Mouse (Mus musculus) embryonic fibroblast, embryonic 13.5 days (primary cell): ENCODE data around the gene Spata13.

Source experiments
- CTCF ChIP-seq: IDR thresholded peaks from 2 replicates; pipeline ENCODE4 v1.5.1; 2011; ENCODE audit warnings: mild to moderate bottlenecking, control low read depth, low read length, moderate library complexity, borderline replicate concordance; ENCODE audit not compliant: insufficient read depth
- POLR2A ChIP-seq: IDR thresholded peaks from 2 replicates; pipeline ENCODE4 v1.6.1; 2011; ENCODE audit warnings: low read depth, mild to moderate bottlenecking, control low read depth, low read length, moderate library complexity

DNA sequence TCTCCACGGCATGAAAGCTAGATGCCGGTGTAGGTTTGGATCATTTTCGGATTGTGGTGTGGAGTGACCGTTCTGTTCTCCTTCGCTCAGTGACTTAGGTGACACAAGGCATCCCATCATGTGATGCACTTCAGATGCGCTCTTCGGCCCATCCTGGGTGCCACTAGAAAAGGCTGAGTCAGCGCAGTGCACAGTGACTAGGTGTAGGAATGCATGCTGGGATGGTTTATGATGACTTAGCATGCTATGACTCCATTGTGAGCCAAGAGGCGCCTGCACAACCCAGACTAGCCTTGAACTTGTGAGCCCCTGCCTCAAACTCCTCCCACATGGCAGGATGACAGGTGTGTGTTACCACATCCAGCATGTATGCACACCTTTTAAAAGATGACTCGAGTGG lies 112.3 kb downstream of the Spata13 start:
- TF ChIP-seq CTCF = no peak
- TF ChIP-seq POLR2A = no peak
